Mouse (Mus musculus): ENCODE results near the gene A630023A22Rik. TPM values are rescaled to one million over a fixed set of nuclear protein-coding genes. Genes with fewer than 3 reads are reported as not detected.

Gene A630023A22Rik
- polyA plus RNA-seq (2017; shearing (Covaris generic)), result not detected

GRCm38 (mm10) chr14:34102601-34103000 is at the start of gene A630023A22Rik:
Gene A630023A22Rik (minus strand): TSS chr14:34102754.

GRCm38 (mm10) chr14:34152342-34152741 is 49.8 kb upstream of the A630023A22Rik start, which contains the start of gene Npy4r:
Gene Npy4r (minus strand): TSS chr14:34152489.

GRCm38 (mm10) chr14:34085731-34086130 is 16.8 kb downstream of the A630023A22Rik start, which contains the start of gene Anxa8:
Gene Anxa8 (plus strand): TSS chr14:34085981.

GRCm38 (mm10) chr14:34052516-34052915 is 50.0 kb downstream of the A630023A22Rik start, which contains the start of gene Antxrl:
Gene Antxrl (plus strand): TSS chr14:34052707.

GRCm38 (mm10) chr14:34016381-34016780 is 86.2 kb downstream of the A630023A22Rik start, which contains the start of gene Gm5460:
Gene Gm5460 (plus strand): TSS chr14:34016758.

GRCm38 (mm10) chr14:34015063-34015462 is 87.5 kb downstream of the A630023A22Rik start, which contains the start of gene Gm30083:
Gene Gm30083 (minus strand): TSS chr14:34015182.

Other genes starting within 250 kb of the A630023A22Rik start
- not detected for gene Gdf10, start 179.2 kb downstream of the A630023A22Rik start, polyA plus RNA-seq (2017; shearing (Covaris generic))
- not detected for gene Gdf2, start 161.7 kb downstream of the A630023A22Rik start, polyA plus RNA-seq (2017; shearing (Covaris generic))
- not detected for gene Rbp3, start 148.8 kb downstream of the A630023A22Rik start, polyA plus RNA-seq (2017; shearing (Covaris generic))
- gene Zfp488, start 124.0 kb downstream of the A630023A22Rik start, polyA plus RNA-seq (2017; shearing (Covaris generic)), result not detected
- gene Gm30083, start 87.6 kb downstream of the A630023A22Rik start, polyA plus RNA-seq (2017; shearing (Covaris generic)), result not detected
- gene Gm5460, start 86.0 kb downstream of the A630023A22Rik start, polyA plus RNA-seq (2017; shearing (Covaris generic)), result not detected
- not detected for gene Antxrl, start 50.0 kb downstream of the A630023A22Rik start, polyA plus RNA-seq (2017; shearing (Covaris generic))
- gene Anxa8, start 16.8 kb downstream of the A630023A22Rik start, polyA plus RNA-seq (2017; shearing (Covaris generic)), result not detected
- not detected for gene Npy4r, start 49.7 kb upstream of the A630023A22Rik start, polyA plus RNA-seq (2017; shearing (Covaris generic))
- 0.09 TPM for gene Gprin2, start 98.9 kb upstream of the A630023A22Rik start, polyA plus RNA-seq (2017; shearing (Covaris generic))
- not detected for gene Syt15, start 116.8 kb upstream of the A630023A22Rik start, polyA plus RNA-seq (2017; shearing (Covaris generic))
- 9.0 TPM for gene Shld2, start 207.7 kb upstream of the A630023A22Rik start, polyA plus RNA-seq (2017; shearing (Covaris generic))
- 13.6 TPM for gene Glud1, start 208.0 kb upstream of the A630023A22Rik start, polyA plus RNA-seq (2017; shearing (Covaris generic))

Measured in inflammation-experienced regulatory T-cells, adult 16 weeks (primary cell).